Mouse (Mus musculus): ENCODE measurements at regions not wholly inside any gene's neighbourhood (a gene's known extent, or its start where the extent isn't known, plus 50 kb on each side); places are given as distances from the start of the nearest gene placed in this dataset.

DNA sequence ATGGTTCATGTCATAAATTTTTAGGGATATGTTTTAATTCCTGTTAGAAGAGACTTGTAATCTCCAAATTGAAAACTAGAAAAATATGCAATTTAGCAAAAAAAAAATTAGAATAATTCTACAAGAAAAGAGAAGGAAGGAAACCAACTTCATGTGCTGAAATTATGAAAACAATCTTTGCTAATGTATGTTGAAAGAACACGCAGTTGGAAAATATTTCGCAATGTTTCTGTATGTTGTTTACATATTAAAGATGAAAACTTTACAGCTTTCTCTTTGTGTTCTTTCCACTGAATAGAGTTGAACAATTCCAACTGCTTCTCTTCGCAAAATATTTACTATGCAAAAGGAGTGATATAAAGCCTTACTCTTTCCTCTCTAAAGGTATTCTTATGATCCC lies 251.3 kb downstream of the Meis1 start:
- TF ChIP-seq CTCF (IDR thresholded peaks at IDR 0.05; ENCODE audit: insufficient read depth, low read depth, low read length), result no peak
- TF ChIP-seq POLR2A (IDR thresholded peaks at IDR 0.05; ENCODE audit: insufficient read depth, low read depth, low read length), result no peak

Data from olfactory bulb, adult 2 months (tissue).